Mouse (Mus musculus) forelimb bud, embryonic 11.5 days (tissue): Measurements from ENCODE around the gene Otogl.
A peak's percentile ranks its signal among the peaks of the same experiment; 100 is the strongest.

ENCODE experiments used
- DNase-seq: peaks from one replicate; pipeline ENCODE4 v3.0.0-alpha.2; 2012; ENCODE audit warnings: low read depth, low spot score

The Otogl gene

GRCm38 (mm10) chr10:107912084-107912573 is at the start of gene Otogl:
Gene Otogl, minus strand, starts transcription at chr10:107912134.
- DNase-seq = no peak

- DNase-seq = no peak
Measured at GRCm38 (mm10) chr10:107956588-107956987, 44.7 kb upstream of the Otogl start.

- DNase-seq = no peak
Measured at GRCm38 (mm10) chr10:107954444-107954843, 42.5 kb upstream of the Otogl start.

GRCm38 (mm10) chr10:107951596-107951995 is 39.7 kb upstream of the Otogl start:
- no peak for DNase-seq

- no peak for DNase-seq
Measured at GRCm38 (mm10) chr10:107949945-107950344, 38.0 kb upstream of the Otogl start.

- no peak for DNase-seq
Measured at GRCm38 (mm10) chr10:107948647-107949046, 36.7 kb upstream of the Otogl start.

- no peak for DNase-seq
Measured at GRCm38 (mm10) chr10:107948038-107948437, 36.1 kb upstream of the Otogl start.

GRCm38 (mm10) chr10:107946348-107946747 is 34.4 kb upstream of the Otogl start:
- DNase-seq = peak; percentile 35

GRCm38 (mm10) chr10:107943859-107944258 is 31.9 kb upstream of the Otogl start:
- no peak for DNase-seq

- DNase-seq = no peak
Measured at GRCm38 (mm10) chr10:107941188-107941900, 29.4 kb upstream of the Otogl start.

GRCm38 (mm10) chr10:107940302-107940701 is 28.4 kb upstream of the Otogl start:
- no peak for DNase-seq

GRCm38 (mm10) chr10:107939821-107940220 is 27.9 kb upstream of the Otogl start:
- no peak for DNase-seq

GRCm38 (mm10) chr10:107934055-107934454 is 22.1 kb upstream of the Otogl start:
- DNase-seq = no peak

GRCm38 (mm10) chr10:107933527-107933926 is 21.6 kb upstream of the Otogl start:
- DNase-seq = no peak

- peak; percentile 18 for DNase-seq
Measured at GRCm38 (mm10) chr10:107931833-107932828, 20.2 kb upstream of the Otogl start.

- no peak for DNase-seq
Measured at GRCm38 (mm10) chr10:107930471-107931021, 18.6 kb upstream of the Otogl start.

- DNase-seq = peak; percentile 13
Measured at GRCm38 (mm10) chr10:107925306-107925705, 13.4 kb upstream of the Otogl start.

- DNase-seq = no peak
Measured at GRCm38 (mm10) chr10:107923860-107924259, 11.9 kb upstream of the Otogl start.

- no peak for DNase-seq
Measured at GRCm38 (mm10) chr10:107922750-107923149, 10.8 kb upstream of the Otogl start.

GRCm38 (mm10) chr10:107921549-107921948 is 9.6 kb upstream of the Otogl start:
- no peak for DNase-seq

- DNase-seq = no peak
Measured at GRCm38 (mm10) chr10:107921134-107921533, 9.2 kb upstream of the Otogl start.

GRCm38 (mm10) chr10:107913013-107913412 is 1.1 kb upstream of the Otogl start:
- no peak for DNase-seq
